Mouse (Mus musculus): ENCODE results near the gene Pcyt1b. TPM values are rescaled to one million over a fixed set of nuclear protein-coding genes. Genes with fewer than 3 reads are reported as not detected.
A peak's percentile ranks its signal among the peaks of the same experiment; 100 is the strongest.

Gene Pcyt1b
- polyA plus RNA-seq, 1 experiment from 2014 or later: 7.3 TPM

DNA sequence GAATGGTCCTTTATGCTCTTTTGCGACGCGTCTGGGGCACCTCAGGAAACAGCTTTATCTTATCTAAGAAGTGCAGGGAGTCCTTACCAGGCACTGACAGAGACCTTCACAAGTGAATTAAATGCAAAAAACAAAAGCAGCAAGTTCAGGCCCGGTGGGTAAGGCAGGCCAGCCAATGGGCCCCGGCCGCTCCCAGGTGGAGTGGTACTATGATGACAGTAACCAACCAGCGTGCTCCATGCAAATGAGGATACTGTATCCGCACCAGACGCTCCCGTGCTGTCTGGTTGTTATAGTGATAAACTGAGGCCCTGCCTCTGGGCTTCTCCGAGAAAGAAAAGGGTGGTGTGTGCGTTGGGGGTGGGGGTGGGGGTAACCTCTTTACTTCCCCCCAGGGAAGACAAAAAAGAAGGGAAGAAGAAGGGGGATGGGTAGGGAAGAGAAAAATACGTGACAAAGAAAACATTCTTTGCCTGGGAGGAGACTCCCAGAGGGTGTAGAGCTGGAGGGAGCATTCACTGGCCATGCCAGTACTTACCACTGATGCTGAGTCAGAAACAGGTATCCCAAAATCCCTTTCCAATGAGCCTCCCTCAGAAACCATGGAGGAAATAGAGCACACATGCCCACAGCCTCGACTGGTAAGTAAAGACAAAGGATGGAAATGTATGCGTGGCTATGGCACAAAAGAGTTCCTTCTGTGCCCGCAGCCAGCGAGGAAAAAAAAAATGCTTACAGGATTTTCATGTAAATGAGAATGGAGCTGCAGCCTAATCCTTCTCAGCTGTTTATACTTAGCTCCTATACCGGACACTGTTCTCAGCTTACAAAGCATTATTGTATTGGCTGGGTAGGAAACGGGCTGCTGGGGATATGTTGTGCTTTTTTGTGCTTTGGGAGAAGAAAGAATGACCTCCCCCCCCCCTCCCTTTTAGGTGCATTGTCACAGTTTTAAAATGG is 20.5 kb downstream of the Pcyt1b start:
- no peak overlapping the region for H3K9ac ChIP-seq
- H3K27me3 ChIP-seq: 0 out of 2 replicates have a peak, but pooled peaks cover 3% of the 10 kb centered on the region
- H3K9me3 ChIP-seq: no peaks in the 10 kb centered on the region
- WGBS: 17% methylated on average over 19 of the region's 19 CpGs
- H3K4me3 ChIP-seq: peak overlapping the region; percentile 33
- H3K4me1 ChIP-seq: no peaks in the 10 kb centered on the region
- H3K4me2 ChIP-seq (replicated peaks): peak overlapping the region; percentile 51
- H3K36me3 ChIP-seq: no peaks in the 10 kb centered on the region
- peak; percentile 99 for ATAC-seq (ENCODE audit: insufficient number of reproducible peaks, insufficient read depth, low FRiP score, low TSS enrichment)
- H3K27ac ChIP-seq: peak overlapping the region; percentile 88

- Histone ChIP-seq H3K4me1 (no peaks in the 10 kb centered on the region), H3K27ac (peak overlapping the region; percentile 88; the same call in 1 of the 2 replicates), H3K27me3 (0 out of 2 replicates have a peak, but pooled peaks cover 3% of the 10 kb centered on the region), H3K4me2 (replicated peaks) (peak overlapping the region; percentile 51; the same call in 1 of the 2 replicates), H3K4me3 (peak overlapping the region; percentile 33; the same call in 1 of the 2 replicates), H3K36me3 (no peaks in the 10 kb centered on the region), H3K9ac (no peak overlapping the region), H3K9me3 (no peaks in the 10 kb centered on the region)
- no peak for ATAC-seq (ENCODE audit: insufficient number of reproducible peaks, insufficient read depth, low FRiP score, low TSS enrichment)
- 47% methylated on average over 2 of the region's 2 CpGs for WGBS
Observed at GRCm38 (mm10) chrX:93676228-93676627, 21.6 kb downstream of the Pcyt1b start.

DNA sequence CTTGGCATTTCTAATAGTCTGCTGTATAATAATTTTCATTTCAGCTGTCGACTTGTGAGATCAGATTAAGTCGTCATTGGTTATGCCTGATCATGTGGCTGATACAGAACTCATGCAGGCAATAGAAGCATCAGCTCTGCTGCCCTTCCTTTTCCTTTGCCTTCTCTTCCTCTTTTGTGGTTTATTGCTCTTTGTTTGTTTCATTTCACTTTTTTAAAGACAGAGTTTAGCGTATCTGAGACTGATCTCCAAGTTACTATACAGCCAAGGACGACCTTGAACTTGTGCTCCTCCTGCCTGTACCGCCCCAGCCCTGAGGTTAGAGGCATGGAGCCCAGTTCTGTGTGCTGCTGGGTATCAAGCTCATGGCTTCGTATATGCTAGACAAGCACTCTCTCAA is 34.6 kb downstream of the Pcyt1b start:
- no peaks in the 10 kb centered on the region for H3K4me1 ChIP-seq
- H3K4me3 ChIP-seq: no peak overlapping the region
- no peak for ATAC-seq (ENCODE audit: insufficient number of reproducible peaks, insufficient read depth, low FRiP score, low TSS enrichment)
- H3K4me2 ChIP-seq (replicated peaks): no peak overlapping the region
- no peaks in the 10 kb centered on the region for H3K27me3 ChIP-seq
- H3K9me3 ChIP-seq: no peaks in the 10 kb centered on the region
- H3K36me3 ChIP-seq: no peaks in the 10 kb centered on the region
- H3K27ac ChIP-seq: no peak overlapping the region
- WGBS: 84% methylated on average over 6 of the region's 6 CpGs
- no peak overlapping the region for H3K9ac ChIP-seq

DNA sequence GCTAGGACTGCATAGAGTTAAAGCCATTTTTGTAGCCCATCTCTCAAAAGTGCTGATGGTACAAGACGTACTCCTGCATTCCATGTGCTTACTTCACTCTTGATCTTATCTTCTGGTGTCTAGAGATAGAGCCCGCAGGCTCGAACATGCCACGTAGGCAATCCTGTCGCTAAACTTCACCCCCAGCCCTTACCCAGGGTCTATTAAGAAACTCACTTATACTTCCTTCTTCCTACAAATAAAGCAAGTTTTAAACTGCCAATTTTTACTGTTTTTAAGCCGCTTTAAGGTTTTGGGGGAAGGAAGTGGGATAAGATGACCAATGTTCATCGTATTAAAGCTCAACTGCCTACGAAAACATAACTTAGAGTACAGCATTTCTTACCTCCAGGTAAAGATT is 36.0 kb downstream of the Pcyt1b start:
- WGBS: 82% methylated on average over 8 of the region's 8 CpGs
- H3K27ac ChIP-seq: no peak overlapping the region
- no peak overlapping the region for H3K4me3 ChIP-seq
- no peaks in the 10 kb centered on the region for H3K9me3 ChIP-seq
- no peaks in the 10 kb centered on the region for H3K36me3 ChIP-seq
- no peaks in the 10 kb centered on the region for H3K27me3 ChIP-seq
- no peak for ATAC-seq (ENCODE audit: insufficient number of reproducible peaks, insufficient read depth, low FRiP score, low TSS enrichment)
- H3K4me1 ChIP-seq: no peaks in the 10 kb centered on the region
- no peak overlapping the region for H3K9ac ChIP-seq
- H3K4me2 ChIP-seq (replicated peaks): no peak overlapping the region

DNA sequence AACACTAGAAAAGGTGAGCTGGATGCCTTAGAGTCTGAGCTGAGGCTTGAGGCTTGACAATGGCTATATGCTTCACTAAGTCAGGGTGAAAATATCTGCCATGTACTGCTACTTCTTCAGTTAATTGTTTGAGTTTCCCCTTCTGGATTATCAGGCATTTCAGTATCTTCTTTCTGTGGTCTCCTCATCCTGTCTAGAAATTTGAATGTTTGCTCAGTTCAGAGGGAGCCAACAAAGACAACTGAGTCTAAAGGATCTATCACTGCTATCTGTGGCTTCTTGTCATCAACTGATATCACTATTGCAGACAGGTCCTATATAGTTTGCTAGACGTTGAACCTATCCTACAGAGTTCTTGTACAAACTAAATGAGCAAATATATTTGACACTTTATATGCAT is 42.9 kb downstream of the Pcyt1b start:
- ATAC-seq (ENCODE audit: insufficient number of reproducible peaks, insufficient read depth, low FRiP score, low TSS enrichment): no peak
- no peak overlapping the region for H3K9ac ChIP-seq
- H3K4me1 ChIP-seq: no peaks in the 10 kb centered on the region
- no peaks in the 10 kb centered on the region for H3K9me3 ChIP-seq
- H3K27me3 ChIP-seq: no peaks in the 10 kb centered on the region
- no peak overlapping the region for H3K27ac ChIP-seq
- no peak overlapping the region for H3K4me3 ChIP-seq
- no peaks in the 10 kb centered on the region for H3K36me3 ChIP-seq
- 70% methylated on average over 1 of the region's 1 CpGs for WGBS
- H3K4me2 ChIP-seq (replicated peaks): no peak overlapping the region

GRCm38 (mm10) chrX:93700528-93701225 is 46.0 kb downstream of the Pcyt1b start:
- no peak overlapping the region for H3K4me2 ChIP-seq (replicated peaks)
- ATAC-seq (ENCODE audit: insufficient number of reproducible peaks, insufficient read depth, low FRiP score, low TSS enrichment): no peak
- 39% methylated on average over 8 of the region's 8 CpGs for WGBS

DNA sequence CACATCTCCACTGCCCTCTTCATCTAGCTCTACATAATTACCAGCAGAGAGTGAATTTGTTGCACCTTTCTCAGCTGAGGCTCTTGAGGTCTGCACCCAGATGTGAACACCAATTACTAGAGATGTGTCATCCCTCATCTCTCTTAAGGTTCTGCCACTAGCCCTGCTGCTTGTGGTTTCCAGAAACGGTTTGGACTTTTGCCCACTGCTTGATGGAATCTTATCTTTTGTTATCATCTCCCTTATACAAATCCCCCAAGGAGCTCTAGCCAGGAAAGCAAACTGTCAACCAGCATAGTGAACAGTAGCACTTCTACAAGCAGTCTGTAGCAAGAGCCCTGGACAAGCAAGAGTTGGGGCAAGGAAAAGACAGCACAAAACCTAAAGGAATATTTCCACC is 57.9 kb downstream of the Pcyt1b start:
- 53% methylated on average over 1 of the region's 1 CpGs for WGBS
- Histone ChIP-seq H3K4me2 (replicated peaks) (no peak overlapping the region), H3K27ac (no peak overlapping the region), H3K9me3 (no peaks in the 10 kb centered on the region), H3K4me3 (no peak overlapping the region), H3K27me3 (no peaks in the 10 kb centered on the region), H3K36me3 (no peaks in the 10 kb centered on the region), H3K9ac (no peak overlapping the region), H3K4me1 (no peaks in the 10 kb centered on the region)
- no peak for ATAC-seq (ENCODE audit: insufficient number of reproducible peaks, insufficient read depth, low FRiP score, low TSS enrichment)

More at GRCm38 (mm10) chrX:93700528-93701225, 46.0 kb downstream of the Pcyt1b start:
- no peaks in the 10 kb centered on the region for H3K4me1 ChIP-seq
- H3K36me3 ChIP-seq: no peaks in the 10 kb centered on the region
- no peaks in the 10 kb centered on the region for H3K9me3 ChIP-seq
- H3K27ac ChIP-seq: 0 out of 2 replicates have a peak overlapping the region, but pooled peaks have one; percentile 41
- H3K27me3 ChIP-seq: no peaks in the 10 kb centered on the region
- no peak overlapping the region for H3K9ac ChIP-seq
- H3K4me3 ChIP-seq: no peak overlapping the region

GRCm38 (mm10) chrX:93729529-93729928 is 74.9 kb downstream of the Pcyt1b start:
- Histone ChIP-seq H3K27ac (no peak overlapping the region), H3K4me1 (no peaks in the 10 kb centered on the region), H3K9ac (no peak overlapping the region), H3K27me3 (no peaks in the 10 kb centered on the region; the same call in 1 of the 2 replicates), H3K36me3 (no peaks in the 10 kb centered on the region), H3K9me3 (no peaks in the 10 kb centered on the region), H3K4me3 (no peak overlapping the region), H3K4me2 (replicated peaks) (no peak overlapping the region)
- 93% methylated on average over 1 of the region's 1 CpGs for WGBS
- ATAC-seq (ENCODE audit: insufficient number of reproducible peaks, insufficient read depth, low FRiP score, low TSS enrichment): no peak

GRCm38 (mm10) chrX:93730854-93731253 is 76.2 kb downstream of the Pcyt1b start:
- Histone ChIP-seq H3K27me3 (no peaks in the 10 kb centered on the region; the same call in 1 of the 2 replicates), H3K4me1 (no peaks in the 10 kb centered on the region), H3K9ac (no peak overlapping the region), H3K27ac (no peak overlapping the region), H3K36me3 (no peaks in the 10 kb centered on the region), H3K9me3 (no peaks in the 10 kb centered on the region), H3K4me3 (no peak overlapping the region), H3K4me2 (replicated peaks) (no peak overlapping the region)
- ATAC-seq (ENCODE audit: insufficient number of reproducible peaks, insufficient read depth, low FRiP score, low TSS enrichment): no peak
- 59% methylated on average over 8 of the region's 8 CpGs for WGBS

GRCm38 (mm10) chrX:93732407-93732806 is 77.7 kb downstream of the Pcyt1b start:
- H3K27me3 ChIP-seq: no peaks in the 10 kb centered on the region; the same call in 1 of the 2 replicates
- no peak for ATAC-seq (ENCODE audit: insufficient number of reproducible peaks, insufficient read depth, low FRiP score, low TSS enrichment)
- no peak overlapping the region for H3K4me3 ChIP-seq
- H3K9me3 ChIP-seq: no peaks in the 10 kb centered on the region
- no peak overlapping the region for H3K27ac ChIP-seq
- H3K9ac ChIP-seq: no peak overlapping the region
- no peaks in the 10 kb centered on the region for H3K4me1 ChIP-seq
- H3K4me2 ChIP-seq (replicated peaks): no peak overlapping the region
- H3K36me3 ChIP-seq: no peaks in the 10 kb centered on the region

- Histone ChIP-seq H3K27me3 (no peaks in the 10 kb centered on the region; the same call in 1 of the 2 replicates), H3K36me3 (no peaks in the 10 kb centered on the region), H3K4me3 (no peak overlapping the region), H3K4me2 (replicated peaks) (no peak overlapping the region), H3K9ac (no peak overlapping the region), H3K4me1 (no peaks in the 10 kb centered on the region), H3K9me3 (no peaks in the 10 kb centered on the region), H3K27ac (no peak overlapping the region)
- ATAC-seq (ENCODE audit: insufficient number of reproducible peaks, insufficient read depth, low FRiP score, low TSS enrichment): no peak
- 75% methylated on average over 6 of the region's 6 CpGs for WGBS
Observed at GRCm38 (mm10) chrX:93732975-93733748, 78.5 kb downstream of the Pcyt1b start.

Data from embryonic facial prominence, embryonic 12.5 days (tissue).